Mouse (Mus musculus): Measurements from ENCODE around the gene Krtap10-4. TPM values are rescaled to one million over a fixed set of nuclear protein-coding genes. Genes with fewer than 3 reads are reported as not detected.
"Not testable (repeated sequence)": the region's sequence is repeated elsewhere in the genome, so short reads cannot be mapped to it uniquely, and the experiment has no call there.

Gene Krtap10-4
- total RNA-seq, 4 experiments from 2014 or later = not detected

DNA sequence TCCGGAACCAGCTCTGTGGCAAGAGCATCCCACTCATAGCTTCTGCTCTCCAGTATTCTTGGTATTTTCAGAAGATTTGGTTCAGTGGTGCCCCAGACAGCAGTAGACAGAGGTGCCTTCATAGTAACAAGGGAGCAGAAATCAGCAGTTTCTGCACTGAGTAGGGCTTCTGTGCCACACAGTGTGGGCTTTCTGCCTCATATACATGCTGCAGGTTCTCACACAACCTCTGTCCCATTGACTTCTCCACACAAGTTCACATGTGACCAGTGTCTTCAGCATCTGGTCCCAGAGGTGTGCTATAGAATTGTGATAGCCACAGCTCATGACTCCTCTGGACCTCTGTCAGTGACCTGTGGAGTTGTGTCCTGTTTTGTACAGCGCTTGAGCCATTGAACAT lies 38.3 kb downstream of the Krtap10-4 start:
- DNase-seq (ENCODE audit: low spot score in 2 of 2) = no peak

DNA sequence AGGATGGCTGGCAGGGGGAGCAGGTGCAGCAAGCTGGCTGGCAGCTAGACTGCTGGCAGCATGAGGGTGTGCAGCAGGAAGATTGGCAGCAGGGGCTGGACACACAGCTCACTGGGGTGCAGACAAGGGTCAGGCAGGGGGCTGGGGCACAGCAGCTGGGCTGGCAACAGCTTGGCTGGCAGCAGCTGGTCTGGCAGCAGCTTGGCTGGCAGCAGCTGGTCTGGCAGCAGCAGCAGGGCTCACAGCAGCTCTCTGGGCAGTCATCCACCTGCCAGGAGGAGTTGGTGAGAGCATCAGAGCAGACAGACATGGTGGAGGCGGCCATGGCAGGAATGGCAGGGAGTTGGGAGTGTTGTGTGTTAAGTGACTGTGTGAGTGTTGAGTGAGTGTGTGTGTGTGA lies 39.0 kb downstream of the Krtap10-4 start, which contains the start of gene Gm7137:
TSS of gene Gm7137 (minus strand) at position 325 of the 400 bp plus-strand sequence.
- DNase-seq (ENCODE audit: low spot score in 2 of 2) = not testable (repeated sequence)

DNA sequence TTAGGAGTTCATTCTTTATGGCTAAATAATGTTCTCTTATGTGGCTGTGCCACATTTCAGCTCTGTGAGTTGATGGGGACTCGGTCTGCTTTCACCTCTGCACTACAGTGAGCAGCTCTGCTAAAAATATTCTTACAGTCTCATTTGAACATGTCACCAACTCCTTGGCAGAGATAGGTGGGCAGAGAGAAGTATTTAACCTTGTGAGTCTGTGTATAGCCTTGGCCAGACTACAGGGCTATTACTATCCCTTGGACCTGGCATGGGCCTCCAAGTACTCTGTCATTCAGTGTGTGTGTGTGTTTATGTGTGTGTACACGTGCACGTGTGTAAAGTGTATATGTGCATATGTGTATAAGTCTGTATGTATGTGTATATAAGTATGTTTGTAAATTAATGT lies 43.5 kb downstream of the Krtap10-4 start:
- DNase-seq (ENCODE audit: low spot score in 2 of 2) = not testable (repeated sequence)

DNA sequence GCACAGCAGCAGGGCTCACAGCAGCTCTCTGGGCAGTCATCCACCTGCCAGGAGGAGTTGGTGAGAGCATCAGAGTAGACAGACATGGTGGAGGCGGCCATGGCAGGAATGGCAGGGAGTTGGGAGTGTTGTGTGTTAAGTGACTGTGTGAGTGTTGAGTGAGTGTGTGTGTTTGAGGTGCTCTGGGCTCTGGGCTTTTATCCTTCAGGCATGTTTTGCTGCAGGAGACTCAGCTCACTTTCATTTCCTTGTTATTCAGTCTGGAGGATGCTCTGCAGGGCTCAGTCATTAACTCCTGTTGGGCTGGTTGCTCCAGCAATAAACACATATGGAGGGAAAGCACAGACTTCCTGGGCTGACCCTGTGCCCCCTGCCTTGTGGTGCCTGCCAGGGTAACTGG lies 44.5 kb downstream of the Krtap10-4 start, which contains the start of gene Gm3250:
TSS of gene Gm3250 (minus strand) at position 101 of the 400 bp plus-strand sequence.
- not testable (repeated sequence) for DNase-seq (ENCODE audit: low spot score in 2 of 2)

DNA sequence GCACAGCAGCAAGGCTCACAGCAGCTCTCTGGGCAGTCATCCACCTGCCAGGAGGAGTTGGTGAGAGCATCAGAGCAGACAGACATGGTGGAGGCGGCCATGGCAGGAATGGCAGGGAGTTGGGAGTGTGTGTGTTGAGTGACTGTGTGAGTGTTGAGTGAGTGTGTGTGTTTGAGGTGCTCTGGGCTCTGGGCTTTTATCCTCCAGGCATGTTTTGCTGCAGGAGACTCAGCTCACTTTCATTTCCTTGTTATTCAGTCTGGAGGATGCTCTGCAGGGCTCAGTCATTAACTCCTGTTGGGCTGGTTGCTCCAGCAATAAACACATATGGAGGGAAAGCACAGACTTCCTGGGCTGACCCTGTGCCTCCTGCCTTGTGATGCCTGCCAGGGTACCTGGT lies 50.1 kb downstream of the Krtap10-4 start, which contains the start of gene Gm7138:
TSS of gene Gm7138 (minus strand) at position 101 of the 400 bp plus-strand sequence.
- not testable (repeated sequence) for DNase-seq (ENCODE audit: low spot score in 2 of 2)

Other genes with a start within 250 kb of the Krtap10-4 start
- 10 to 100 TPM; 15.4 to 30.1 (median 25.8) TPM for gene Pttg1ip, start 245.4 kb downstream of the Krtap10-4 start, total RNA-seq (2022)
- 10 to 100 TPM; 38.7 to 59.9 (median 41.6) TPM for gene Sumo3, start 221.0 kb downstream of the Krtap10-4 start, total RNA-seq (2022)
- gene Gm49325, start 220.9 kb downstream of the Krtap10-4 start, total RNA-seq (2022) = 10 to 100 TPM in 2 of 4 experiments, 1 to 10 TPM in 2; 5.7 to 18.3 (median 11.6) TPM
- 100 to 1,000 TPM in 2 of 4 experiments, 10 to 100 TPM in 2; 81.6 to 141 (median 104) TPM for gene Ube2g2, start 204.8 kb downstream of the Krtap10-4 start, total RNA-seq (2022)
- not detected for gene Tspear, start 140.5 kb downstream of the Krtap10-4 start, total RNA-seq (2022)
- gene Gm19402, start 136.3 kb downstream of the Krtap10-4 start, total RNA-seq (2022) = not detected
- not detected for gene Gm9508, start 129.9 kb downstream of the Krtap10-4 start, total RNA-seq (2022)
- not detected for gene Gm10272, start 120.5 kb downstream of the Krtap10-4 start, total RNA-seq (2022)
- not detected for gene Gm10024, start 115.6 kb downstream of the Krtap10-4 start, total RNA-seq (2022)
- gene Gm10142, start 111.3 kb downstream of the Krtap10-4 start, total RNA-seq (2022) = not detected
- not detected for gene Krtap12-1, start 106.5 kb downstream of the Krtap10-4 start, total RNA-seq (2022)
- not detected for gene Gm10100, start 100.6 kb downstream of the Krtap10-4 start, total RNA-seq (2022)
- gene Gm18596, start 84.5 kb downstream of the Krtap10-4 start, total RNA-seq (2022) = not detected
- not detected for gene Gm9736, start 75.7 kb downstream of the Krtap10-4 start, total RNA-seq (2022)
- gene Gm3233, start 67.4 kb downstream of the Krtap10-4 start, total RNA-seq (2022) = not detected
- not detected for gene Gm3238, start 55.8 kb downstream of the Krtap10-4 start, total RNA-seq (2022)
- not detected for gene Gm7138, start 50.2 kb downstream of the Krtap10-4 start, total RNA-seq (2022)
- gene Gm3250, start 44.6 kb downstream of the Krtap10-4 start, total RNA-seq (2022) = not detected
- gene Gm7137, start 38.9 kb downstream of the Krtap10-4 start, total RNA-seq (2022) = not detected
- gene Gm9639, start 32.0 kb downstream of the Krtap10-4 start, total RNA-seq (2022) = not detected
- not detected for gene Gm19668, start 28.0 kb downstream of the Krtap10-4 start, total RNA-seq (2022)
- not detected for gene Gm9507, start 15.3 kb downstream of the Krtap10-4 start, total RNA-seq (2022)
- gene Gm2696, start 12.4 kb downstream of the Krtap10-4 start, total RNA-seq (2022) = not detected
- not detected for gene Krtap10-10, start 8.9 kb upstream of the Krtap10-4 start, total RNA-seq (2022)
- not detected for gene Gm36176, start 19.7 kb upstream of the Krtap10-4 start, total RNA-seq (2022)
- not detected for gene Gm10318, start 25.8 kb upstream of the Krtap10-4 start, total RNA-seq (2022)
- gene Gm3285, start 34.9 kb upstream of the Krtap10-4 start, total RNA-seq (2022) = not detected
- under 1 TPM; 0.07 to 0.49 (median 0.08) TPM for gene Lrrc3, start 75.4 kb upstream of the Krtap10-4 start, total RNA-seq (2022)
- under 1 TPM in 2 of 4 experiments, not detected in 2; 0.07 to 0.20 TPM for gene Trpm2, start 143.5 kb upstream of the Krtap10-4 start, total RNA-seq (2022)
- 1 to 10 TPM; 3.2 to 4.7 (median 3.4) TPM for gene 1810043G02Rik, start 151.4 kb upstream of the Krtap10-4 start, total RNA-seq (2022)
- 10 to 100 TPM in 1 of 4 experiments, 1 to 10 TPM in 3; 7.0 to 10.6 (median 7.2) TPM for gene Pfkl, start 183.0 kb upstream of the Krtap10-4 start, total RNA-seq (2022)
- not detected for gene Dnmt3l, start 214.9 kb upstream of the Krtap10-4 start, total RNA-seq (2022)
- gene Aire, start 216.5 kb upstream of the Krtap10-4 start, total RNA-seq (2022) = not detected
- 1 to 10 TPM; 1.0 to 1.6 (median 1.3) TPM for gene Icosl, start 242.2 kb upstream of the Krtap10-4 start, total RNA-seq (2022)